Mouse (Mus musculus): ENCODE data around the gene Rfc3. TPM values are rescaled to one million over a fixed set of nuclear protein-coding genes. Genes with fewer than 3 reads are reported as not detected.

Rfc3 gene
- 3.2 and 7.0 TPM in 2 replicates for polyA plus RNA-seq (2012; ENCODE audit: low replicate concordance)

GRCm38 (mm10) chr5:151650700-151651410, at the start of gene Rfc3:
Gene Rfc3, minus strand, starts transcription at chr5:151651242.

GRCm38 (mm10) chr5:151605921-151606320, 45.1 kb downstream of the Rfc3 start, which contains the start of gene Vmn2r18:
Gene Vmn2r18, minus strand, starts transcription at chr5:151606021.

Other genes with a start within 250 kb of the Rfc3 start
- gene Gm42906, start 223.1 kb downstream of the Rfc3 start, polyA plus RNA-seq (2012; ENCODE audit: low replicate concordance) = not detected in 2 replicates
- gene Vmn2r18, start 45.2 kb downstream of the Rfc3 start, polyA plus RNA-seq (2012; ENCODE audit: low replicate concordance) = not detected in 2 replicates

All from hematopoietic multipotent progenitor cell, adult 10-12 weeks (in vitro differentiated cells).